Mouse (Mus musculus) lung, postnatal 25 days (tissue): Measurements from ENCODE around the gene Fry.

Experiments used
- DNase-seq: peaks from one replicate; pipeline ENCODE4 v3.0.0; 2022; ENCODE audit warnings: low spot score

Fry gene

DNA sequence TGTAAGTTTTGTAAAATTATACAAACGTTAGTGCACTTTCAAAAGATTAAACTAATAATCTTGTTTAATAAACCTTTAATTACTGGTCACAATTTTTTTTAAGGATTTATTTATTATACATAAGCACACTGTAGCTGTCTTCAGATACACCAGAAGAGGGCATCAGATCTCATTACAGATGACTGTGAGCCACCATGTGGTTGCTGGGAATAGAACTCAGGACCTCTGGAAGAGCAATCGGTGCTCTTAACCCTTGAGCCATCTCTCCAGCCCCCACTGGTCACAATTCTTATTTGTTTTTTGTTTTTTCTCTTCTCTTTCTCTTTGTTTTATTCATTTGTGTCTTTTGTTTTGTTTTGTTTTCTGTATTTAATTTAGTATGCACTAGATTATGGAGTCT, 406.8 kb downstream of the Fry start:
- no peak for DNase-seq

GRCm38 (mm10) chr5:150541302-150541701, 422.9 kb downstream of the Fry start:
- no peak for DNase-seq

DNA sequence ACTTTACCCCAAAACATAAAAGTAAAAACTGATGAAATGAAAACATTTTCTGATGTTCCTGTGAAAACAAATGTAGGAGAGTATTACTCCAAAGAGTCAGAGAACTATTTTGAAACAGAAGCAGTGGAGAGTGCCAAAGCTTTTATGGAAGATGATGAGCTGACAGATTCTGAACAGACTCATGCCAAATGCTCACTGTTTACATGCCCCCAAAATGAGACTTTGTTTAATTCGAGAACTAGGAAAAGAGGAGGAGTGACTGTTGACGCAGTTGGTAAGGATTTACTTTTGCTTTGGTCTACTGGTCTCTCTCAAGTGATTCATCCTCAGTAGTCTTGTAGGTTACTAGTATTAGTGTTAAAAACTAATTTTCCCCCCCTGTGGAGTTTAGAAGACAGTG, 424.7 kb downstream of the Fry start:
- no peak for DNase-seq
